Mouse (Mus musculus) liver, embryonic 13.5 days (tissue): ENCODE measurements around the gene Hibch. TPM values are rescaled to one million over a fixed set of nuclear protein-coding genes. Genes with fewer than 3 reads are reported as not detected.
"Not testable (repeated sequence)": the region's sequence is repeated elsewhere in the genome, so short reads cannot be mapped to it uniquely, and the experiment has no call there.

Experiments
- ATAC-seq: fragments of 200-750 bp; cut with Nextera tagmentation; 2 replicates; pipeline ENCODE4 v1.8.0; 2017; ENCODE audit warnings: low read depth, mild to moderate bottlenecking, moderate number of reproducible peaks, moderate library complexity
- DNase-seq: peaks from one replicate; pipeline ENCODE4 v3.0.0; 2022
- H3K27ac ChIP-seq: fragments of 300-500 bp; sonication (generic); 2 replicates; pipeline ENCODE4 v1.5.1; 2015; ENCODE audit warnings: moderate library complexity, mild to moderate bottlenecking, inconsistent platforms
- H3K27me3 ChIP-seq: fragments of 300-500 bp; sonication (generic); 2 replicates; pipeline ENCODE4 v1.6.1; 2015; ENCODE audit warnings: mild to moderate bottlenecking, inconsistent platforms
- H3K36me3 ChIP-seq: fragments of 300-500 bp; sonication (generic); 2 replicates; pipeline ENCODE4 v1.6.1; 2015; ENCODE audit warnings: mild to moderate bottlenecking, inconsistent platforms
- H3K4me1 ChIP-seq: fragments of 300-500 bp; sonication (generic); replicated peaks from 2 replicates; pipeline ENCODE4 v1.6.1; 2015; ENCODE audit warnings: inconsistent platforms
- H3K4me2 ChIP-seq: fragments of 300-500 bp; sonication (generic); 2 replicates; pipeline ENCODE4 v1.6.1; 2015; ENCODE audit warnings: inconsistent platforms, mild to moderate bottlenecking, moderate library complexity
- H3K4me3 ChIP-seq: fragments of 300-500 bp; sonication (generic); replicated peaks from 2 replicates; pipeline ENCODE4 v1.5.1; 2015; ENCODE audit warnings: mild to moderate bottlenecking, inconsistent platforms
- H3K9ac ChIP-seq: fragments of 300-500 bp; sonication (generic); 2 replicates; pipeline ENCODE4 v1.6.1; 2015; ENCODE audit warnings: mild to moderate bottlenecking, inconsistent platforms
- H3K9me3 ChIP-seq: fragments of 300-500 bp; sonication (generic); replicated peaks from 2 replicates; pipeline ENCODE4 v1.6.1; 2016; ENCODE audit warnings: inconsistent platforms
- WGBS: fragments of 180-500 bp; shearing (Covaris S2); methylation state at CpG from one replicate; pipeline ENCODE4 v1.1.7; 2015; ENCODE audit not compliant: insufficient replicate concordance; 5-methylcytosine and 5-hydroxymethylcytosine counted together
- polyA plus RNA-seq: library from polyadenylated mRNA; unstranded; fragments of >200 nt; fragmentation: Nextera tagmentation; extraction: Ambion mirVana; gene quantifications from 2 replicates; pipeline ENCODE4 v1.2.1, GENCODE M21; 2015

Gene Hibch
- polyA plus RNA-seq, 1 experiment from 2014 or later, result 18.6 TPM

DNA sequence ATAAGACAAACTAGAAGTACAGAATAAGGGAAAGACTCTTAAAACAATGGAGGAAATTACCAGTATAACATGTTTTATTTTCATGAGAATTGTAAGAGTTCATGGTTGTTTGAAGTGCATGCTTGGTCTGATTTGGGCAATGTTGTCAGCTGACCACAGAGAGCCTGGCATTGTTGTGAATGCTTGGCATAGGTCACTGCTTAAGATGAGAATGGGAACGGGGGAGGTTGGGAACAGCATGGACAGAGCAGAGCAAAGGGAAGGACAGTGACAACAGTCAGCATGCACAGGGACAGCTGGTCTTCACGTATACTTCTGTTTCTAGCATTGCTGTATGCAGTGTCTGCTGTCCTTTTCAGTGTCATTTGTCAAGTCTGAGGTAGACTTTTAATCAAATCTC is 39.5 kb downstream of the Hibch start:
- no peaks in the 10 kb centered on the region for H3K27me3 ChIP-seq
- no peaks in the 10 kb centered on the region for H3K4me1 ChIP-seq
- H3K9ac ChIP-seq, result no peak overlapping the region
- WGBS, result 68% methylated on average over 2 of the region's 2 CpGs
- peaks cover 5% of the 10 kb centered on the region; the same call in 1 of the 2 replicates for H3K36me3 ChIP-seq
- H3K4me3 ChIP-seq, result no peak overlapping the region
- no peaks in the 10 kb centered on the region for H3K9me3 ChIP-seq
- ATAC-seq (no peak), DNase-seq (no peak)
- H3K4me2 ChIP-seq, result no peak overlapping the region
- no peak overlapping the region for H3K27ac ChIP-seq

DNA sequence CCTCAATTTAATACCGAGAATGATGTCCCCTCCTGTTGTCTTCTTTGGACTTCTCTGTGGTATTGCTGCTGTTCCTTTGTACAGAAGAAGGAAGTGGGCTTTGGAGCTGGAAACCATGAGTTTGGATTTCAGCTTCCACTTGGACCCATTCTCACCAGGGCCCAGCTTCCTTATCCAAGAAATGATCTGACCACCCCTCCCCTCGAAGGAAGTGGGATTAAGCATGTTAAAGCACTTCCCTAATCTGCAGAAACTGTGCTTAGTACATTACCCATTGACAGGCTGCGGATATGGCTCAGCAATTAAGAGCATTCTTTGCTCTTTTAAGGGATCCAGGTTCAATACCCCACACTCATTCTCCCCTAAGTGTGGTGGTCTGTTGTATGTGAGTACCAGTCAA is 65.1 kb downstream of the Hibch start:
- H3K27ac ChIP-seq, result no peak overlapping the region
- H3K4me1 ChIP-seq, result no peaks in the 10 kb centered on the region
- H3K36me3 ChIP-seq, result 0 out of 2 replicates have a peak, but pooled peaks cover 4% of the 10 kb centered on the region
- no peaks in the 10 kb centered on the region for H3K27me3 ChIP-seq
- no peak for DNase-seq
- no peak for ATAC-seq
- H3K9me3 ChIP-seq, result no peaks in the 10 kb centered on the region
- 52% methylated on average over 3 of the region's 3 CpGs for WGBS
- H3K4me3 ChIP-seq, result no peak overlapping the region
- no peak overlapping the region for H3K9ac ChIP-seq
- no peak overlapping the region for H3K4me2 ChIP-seq

DNA sequence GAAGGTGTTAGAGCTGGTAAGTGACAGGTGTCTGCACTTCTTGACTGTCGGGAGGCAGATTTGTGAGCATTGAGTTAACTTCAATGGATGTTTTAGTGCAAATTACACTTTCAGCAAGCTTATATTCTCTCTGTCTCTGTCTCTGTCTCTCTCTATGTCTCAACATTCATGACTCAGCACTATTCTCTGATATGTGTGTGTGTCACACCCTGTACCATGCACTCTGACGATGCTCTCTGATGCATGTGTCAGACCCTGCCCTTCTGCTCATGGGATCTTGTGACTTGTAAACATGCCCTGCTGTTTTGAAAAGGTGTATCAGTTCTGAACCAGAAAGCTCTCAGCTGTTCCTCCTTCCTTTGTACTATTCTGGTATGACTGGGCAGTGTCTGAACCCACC is 71.9 kb downstream of the Hibch start:
- no peaks in the 10 kb centered on the region for H3K4me1 ChIP-seq
- H3K27ac ChIP-seq, result no peak overlapping the region
- DNase-seq (no peak), ATAC-seq (peak; percentile 86)
- H3K27me3 ChIP-seq, result no peaks in the 10 kb centered on the region
- no peaks in the 10 kb centered on the region for H3K9me3 ChIP-seq
- no peak overlapping the region for H3K4me2 ChIP-seq
- no peaks in the 10 kb centered on the region; the same call in 1 of the 2 replicates for H3K36me3 ChIP-seq
- no peak overlapping the region for H3K9ac ChIP-seq
- 55% methylated on average over 2 of the region's 2 CpGs for WGBS
- H3K4me3 ChIP-seq, result no peak overlapping the region

DNA sequence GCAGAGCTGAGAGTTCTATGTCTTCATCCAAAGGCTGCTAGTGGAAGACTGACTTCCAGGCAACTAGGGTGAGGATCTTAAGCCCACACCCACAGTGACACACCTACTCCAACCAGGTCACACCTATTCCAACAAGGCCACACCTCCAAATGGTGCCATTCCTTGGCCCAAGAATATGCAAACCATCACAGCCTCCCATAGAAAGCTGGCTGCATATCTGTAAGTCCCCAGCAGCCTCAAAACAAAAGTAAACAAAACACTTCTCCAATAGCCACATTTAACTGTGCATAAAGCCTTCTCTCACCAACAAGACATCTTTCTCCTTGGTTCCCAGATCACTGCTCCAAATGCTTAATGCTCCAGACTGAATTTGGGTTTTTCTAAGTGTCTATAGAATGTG is 74.2 kb downstream of the Hibch start:
- not testable (repeated sequence) for H3K4me1 ChIP-seq, H3K27ac ChIP-seq, H3K4me3 ChIP-seq, ATAC-seq, H3K36me3 ChIP-seq, H3K4me2 ChIP-seq, H3K27me3 ChIP-seq, H3K9me3 ChIP-seq, DNase-seq, H3K9ac ChIP-seq

DNA sequence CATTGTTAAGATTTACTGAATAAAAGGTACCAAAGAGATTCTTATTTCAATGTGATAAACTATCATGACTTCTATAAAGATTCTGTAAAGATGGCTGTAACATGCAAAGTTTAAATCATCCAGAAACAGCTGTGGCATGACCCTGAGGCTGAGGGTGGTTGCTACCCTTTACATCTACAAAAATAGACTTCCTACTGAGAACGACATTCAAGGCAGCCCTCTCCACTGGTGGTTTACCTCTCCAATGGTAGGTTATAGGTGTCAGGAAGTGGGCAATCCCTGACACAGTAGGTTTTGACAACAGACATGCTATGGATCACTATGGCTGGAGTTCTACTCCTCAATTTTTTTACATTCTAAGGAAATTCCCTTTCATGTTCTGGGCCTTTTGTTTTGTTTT is 79.8 kb downstream of the Hibch start:
- not testable (repeated sequence) for H3K27me3 ChIP-seq, ATAC-seq, H3K36me3 ChIP-seq, H3K27ac ChIP-seq, H3K9ac ChIP-seq, H3K4me3 ChIP-seq, H3K4me1 ChIP-seq, H3K4me2 ChIP-seq, DNase-seq, H3K9me3 ChIP-seq
- 14% methylated on average over 1 of the region's 1 CpGs for WGBS

DNA sequence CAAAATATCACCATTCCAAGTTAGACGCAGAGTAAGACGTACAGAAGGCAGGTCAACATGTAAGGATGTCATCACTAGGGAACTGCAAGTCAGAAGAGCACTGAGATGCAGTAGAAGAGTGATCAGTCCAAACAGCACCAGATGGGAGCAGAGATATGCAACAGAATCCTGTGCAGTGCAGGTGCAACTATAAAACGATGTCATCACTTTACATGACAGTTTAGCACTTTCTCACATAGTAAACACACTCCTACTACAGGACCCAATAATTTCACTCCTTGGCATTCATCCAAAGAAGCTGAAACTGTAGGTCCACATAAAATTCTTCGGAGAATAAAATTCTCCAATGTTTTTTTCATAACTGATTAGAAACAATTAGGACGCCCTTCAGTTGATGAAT is 89.8 kb downstream of the Hibch start:
- WGBS, result 75% methylated on average over 5 of the region's 5 CpGs
- Histone ChIP-seq H3K36me3 (no peaks in the 10 kb centered on the region), H3K9ac (no peak overlapping the region), H3K9me3 (0 out of 2 replicates have a peak, but pooled peaks cover 5% of the 10 kb centered on the region), H3K4me2 (no peak overlapping the region), H3K4me3 (no peak overlapping the region), H3K27me3 (no peaks in the 10 kb centered on the region), H3K27ac (no peak overlapping the region), H3K4me1 (no peaks in the 10 kb centered on the region)
- DNase-seq (no peak), ATAC-seq (no peak)

DNA sequence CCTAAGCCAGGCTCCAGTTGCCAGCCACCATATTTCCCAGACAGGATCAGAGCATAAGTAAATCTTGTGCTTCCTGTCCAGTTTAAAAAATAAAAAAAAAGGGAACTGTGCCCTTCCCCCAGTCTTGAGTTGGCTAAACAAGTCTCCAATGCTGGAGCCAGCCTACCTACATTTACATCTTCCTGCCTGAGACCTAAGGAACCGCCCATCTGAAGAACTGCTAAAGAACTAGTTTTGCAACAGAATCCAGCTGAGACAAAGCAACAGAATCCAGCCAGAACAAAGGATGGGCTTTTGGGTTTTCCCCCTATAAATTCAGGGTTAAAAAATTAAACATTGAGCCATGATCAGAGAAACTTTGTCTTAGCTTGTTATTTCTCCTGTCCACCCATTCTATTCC is 94.3 kb downstream of the Hibch start:
- WGBS, result 64% methylated on average over 1 of the region's 1 CpGs
- no peak overlapping the region for H3K9ac ChIP-seq
- H3K4me2 ChIP-seq, result no peak overlapping the region
- no peaks in the 10 kb centered on the region for H3K27me3 ChIP-seq
- H3K9me3 ChIP-seq, result 0 out of 2 replicates have a peak, but pooled peaks cover 5% of the 10 kb centered on the region
- no peak overlapping the region for H3K4me3 ChIP-seq
- H3K36me3 ChIP-seq, result no peaks in the 10 kb centered on the region
- H3K4me1 ChIP-seq, result no peaks in the 10 kb centered on the region
- no peak for ATAC-seq
- no peak overlapping the region for H3K27ac ChIP-seq
- no peak for DNase-seq

DNA sequence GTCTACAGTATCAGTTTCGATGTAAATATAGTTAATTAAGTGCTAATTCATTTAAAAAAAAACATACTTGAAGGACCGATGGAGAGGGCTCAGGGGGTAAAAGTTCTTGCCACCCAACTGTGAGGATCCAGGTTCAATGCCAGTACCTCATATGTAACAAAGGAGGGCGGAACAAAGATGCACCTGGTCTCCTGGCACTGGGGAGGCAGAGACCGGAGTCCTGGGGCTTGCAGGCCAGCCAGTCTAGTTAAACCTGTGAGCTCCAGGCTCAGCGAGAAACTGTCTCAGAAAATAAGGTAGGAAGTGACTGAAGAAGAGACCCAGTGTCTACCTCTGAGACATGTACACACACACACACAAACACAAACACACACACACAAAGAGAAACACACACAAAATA is 103.2 kb downstream of the Hibch start:
- Histone ChIP-seq H3K9me3 (no peaks in the 10 kb centered on the region), H3K27me3 (peaks cover 9% of the 10 kb centered on the region), H3K9ac (no peak overlapping the region), H3K4me2 (no peak overlapping the region), H3K36me3 (no peaks in the 10 kb centered on the region), H3K4me1 (peaks cover 10% of the 10 kb centered on the region; the same call in 1 of the 2 replicates), H3K27ac (no peak overlapping the region), H3K4me3 (no peak overlapping the region)
- ATAC-seq (no peak), DNase-seq (no peak)
- 68% methylated on average over 5 of the region's 5 CpGs for WGBS

DNA sequence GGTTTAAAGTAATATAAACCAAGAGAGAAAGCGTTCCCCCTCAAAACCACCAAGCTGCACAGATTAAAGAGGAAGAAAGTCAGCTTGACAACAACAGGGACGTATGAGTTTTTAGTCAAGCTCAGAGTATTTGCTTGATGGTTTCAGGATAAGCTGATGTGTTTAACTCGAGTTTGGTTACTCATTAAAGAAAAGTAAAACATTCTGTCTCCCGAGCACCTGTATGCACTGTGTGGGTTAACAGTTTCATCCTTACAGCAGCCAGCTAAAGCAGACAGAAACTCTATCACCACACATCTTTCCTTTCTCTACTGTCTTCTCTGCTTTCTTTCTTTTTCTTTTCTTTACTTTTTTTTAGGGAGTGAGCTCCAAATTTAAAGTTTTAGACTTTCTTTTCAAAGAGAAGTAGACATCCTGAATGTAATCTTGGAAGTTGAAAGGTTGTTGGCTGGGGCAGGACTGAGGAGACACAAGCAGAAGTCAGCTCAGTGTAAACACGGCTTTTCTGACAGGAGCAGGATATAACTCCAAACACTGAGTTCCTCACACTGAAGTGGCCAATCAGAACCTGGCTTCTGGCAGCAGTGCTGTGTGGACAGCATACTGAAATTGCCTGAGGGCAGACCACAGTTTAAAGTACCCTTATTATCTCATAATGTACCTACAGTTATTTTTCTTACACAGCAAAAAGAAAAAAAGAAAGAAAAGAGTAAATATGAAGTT is 106.6 kb downstream of the Hibch start:
- no peak overlapping the region for H3K9ac ChIP-seq
- 12% methylated on average over 5 of the region's 5 CpGs for WGBS
- peak; percentile 69 for ATAC-seq
- peaks cover 10% of the 10 kb centered on the region; the same call in 1 of the 2 replicates for H3K4me1 ChIP-seq
- no peaks in the 10 kb centered on the region for H3K9me3 ChIP-seq
- H3K4me2 ChIP-seq, result peak overlapping the region; percentile 26; the same call in 1 of the 2 replicates
- no peak for DNase-seq
- H3K27ac ChIP-seq, result no peak overlapping the region; the same call in 1 of the 2 replicates
- peaks cover 15% of the 10 kb centered on the region for H3K27me3 ChIP-seq
- no peaks in the 10 kb centered on the region for H3K36me3 ChIP-seq
- no peak overlapping the region for H3K4me3 ChIP-seq

DNA sequence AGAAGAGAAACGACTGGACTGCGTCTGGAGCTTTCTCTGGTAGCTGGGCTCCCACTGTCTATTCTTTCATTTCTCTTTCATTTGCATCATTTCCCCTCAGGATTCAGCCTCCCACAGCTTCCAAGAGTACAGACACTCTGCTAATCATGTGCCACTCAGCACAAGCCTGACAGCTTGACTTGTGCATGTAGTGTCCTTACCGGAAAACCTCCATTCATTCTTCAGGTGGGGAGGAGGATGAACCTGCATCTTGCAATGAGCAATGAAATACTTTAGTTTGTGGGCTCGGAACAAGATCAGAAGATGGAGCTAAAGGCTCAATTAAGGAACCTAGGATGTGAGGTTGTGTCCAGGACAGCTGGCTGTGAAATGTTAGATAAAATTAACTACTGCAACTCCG is 107.4 kb downstream of the Hibch start:
- DNase-seq, result no peak
- ATAC-seq, result no peak

DNA sequence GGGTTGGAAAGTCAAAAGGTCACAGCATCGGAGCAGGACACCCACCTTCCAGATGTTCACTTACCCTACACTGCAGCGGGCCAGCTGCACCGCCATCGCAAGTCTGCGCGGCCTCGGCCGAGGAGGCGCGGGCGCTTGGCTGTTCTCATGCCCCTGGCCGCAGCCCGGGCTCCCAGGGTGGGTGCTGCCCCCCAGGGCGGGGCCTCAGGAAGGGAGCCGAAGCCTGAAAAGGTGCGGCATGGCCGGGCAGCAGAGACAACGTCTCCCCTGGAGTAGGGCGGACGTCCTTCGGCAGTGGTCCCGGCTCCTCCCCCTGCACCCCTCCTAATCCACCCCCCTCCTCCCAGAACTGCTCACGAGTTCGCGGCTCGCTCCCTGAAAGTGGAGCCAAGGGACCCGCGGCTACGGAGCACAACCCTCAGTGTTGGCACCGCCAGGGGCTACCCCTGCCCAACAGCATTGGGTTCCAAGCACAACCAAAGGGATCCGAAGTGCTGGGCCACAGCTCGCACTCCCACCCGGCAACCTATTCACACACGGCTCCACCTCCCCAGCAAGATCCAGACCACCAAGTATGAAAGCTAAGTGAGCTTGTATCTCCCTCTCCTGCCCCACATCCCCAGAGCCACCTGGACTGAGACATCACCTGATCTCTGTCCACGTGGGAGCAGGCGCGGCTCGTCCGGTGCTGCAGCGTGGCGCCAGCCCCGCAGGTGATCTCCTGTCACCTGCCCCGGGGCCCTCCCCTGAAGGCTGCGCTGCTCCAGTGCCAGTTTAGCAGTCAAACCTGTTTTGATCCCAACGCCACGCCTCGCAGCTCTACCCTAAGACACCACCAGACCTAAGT is 108.0 kb downstream of the Hibch start:
- Histone ChIP-seq H3K36me3 (no peaks in the 10 kb centered on the region), H3K27ac (peak overlapping the region; percentile 61), H3K27me3 (peaks cover 15% of the 10 kb centered on the region), H3K4me3 (peak overlapping the region; percentile 58), H3K4me2 (peak overlapping the region; percentile 73), H3K4me1 (peaks cover 10% of the 10 kb centered on the region; the same call in 1 of the 2 replicates), H3K9me3 (no peaks in the 10 kb centered on the region), H3K9ac (peak overlapping the region; percentile 56)
- no peak for DNase-seq
- peak; percentile 30 for ATAC-seq
- 2% methylated on average over 47 of the region's 47 CpGs for WGBS

More for the DNA sequence above, 107.4 kb downstream of the Hibch start:
- 7% methylated on average over 5 of the region's 5 CpGs for WGBS
- peaks cover 15% of the 10 kb centered on the region for H3K27me3 ChIP-seq
- H3K27ac ChIP-seq, result 0 out of 2 replicates have a peak overlapping the region, but pooled peaks have one; percentile 32
- no peaks in the 10 kb centered on the region for H3K36me3 ChIP-seq
- peak overlapping the region; percentile 58 for H3K4me3 ChIP-seq
- H3K9me3 ChIP-seq, result no peaks in the 10 kb centered on the region
- peak overlapping the region; percentile 73 for H3K4me2 ChIP-seq
- peaks cover 10% of the 10 kb centered on the region; the same call in 1 of the 2 replicates for H3K4me1 ChIP-seq
- peak overlapping the region; percentile 56; the same call in 1 of the 2 replicates for H3K9ac ChIP-seq
